Mouse (Mus musculus) CD8-positive naive resting alpha-beta T cell, adult 57 days (primary cell): ENCODE results near the gene Flii. TPM values are rescaled to one million over a fixed set of nuclear protein-coding genes. Genes with fewer than 3 reads are reported as not detected.

Experiments used
- total RNA-seq: library from RNA; stranded (reverse); gene quantifications from one replicate; pipeline ENCODE4 v1.2.4, GENCODE M21; 2023

Gene Flii
- 165 TPM for total RNA-seq

DNA sequence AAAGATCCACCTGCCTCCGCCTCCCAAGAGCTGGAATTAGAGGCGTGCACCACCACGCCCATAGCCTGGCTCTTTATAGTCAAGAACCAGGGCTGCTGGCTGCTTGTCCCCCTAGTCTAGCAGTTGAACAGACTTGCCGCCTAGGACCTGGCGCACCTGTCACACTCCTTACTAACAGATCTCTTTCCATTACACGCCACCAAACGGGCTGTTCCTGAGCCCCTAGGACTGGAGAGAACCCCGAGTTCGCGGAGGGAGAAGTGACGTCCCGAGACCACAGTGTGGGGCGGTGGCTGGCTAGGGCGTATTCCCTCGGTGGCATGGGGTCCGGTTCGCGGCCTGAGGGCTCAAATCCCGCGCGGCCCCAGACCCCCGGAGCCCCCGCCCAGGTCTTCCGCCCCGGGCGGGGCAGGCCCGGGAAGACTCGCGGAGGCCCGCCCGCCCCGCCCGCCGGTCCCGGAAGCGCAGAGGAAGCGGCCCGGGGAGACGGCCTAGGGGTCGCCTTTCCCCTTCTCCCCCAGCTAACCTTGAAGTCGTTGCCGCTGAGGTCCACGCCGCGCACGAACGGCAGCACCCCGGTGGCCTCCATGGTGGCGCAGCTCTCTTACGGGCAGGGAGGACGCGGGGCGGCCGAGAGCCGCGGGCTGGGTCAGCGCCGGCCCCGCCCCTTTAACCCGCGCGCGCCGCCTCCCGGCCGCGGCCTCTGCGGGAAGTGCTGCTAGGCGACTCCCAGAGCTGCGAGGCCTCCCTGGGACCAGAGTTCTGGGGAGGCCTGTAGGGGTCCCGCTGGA, at the start of gene Flii:
Flii (minus strand) TSS at position 663 of the 791 bp plus-strand sequence.

GRCm38 (mm10) chr11:60728260-60728761, 1.2 kb upstream of the Flii start, which contains the start of gene Mief2:
Gene Mief2 (plus strand): TSS chr11:60728398.

GRCm38 (mm10) chr11:60699524-60700075, 27.5 kb downstream of the Flii start, which contains the start of gene Llgl1:
Gene Llgl1 (plus strand): TSS chr11:60699723.

Other genes with a start within 250 kb of the Flii start
- gene Alkbh5, start 190.9 kb downstream of the Flii start, total RNA-seq: 58.0 TPM
- 34.1 TPM for gene Llgl1, start 27.5 kb downstream of the Flii start, total RNA-seq
- 16.6 TPM for gene Mief2, start 1.1 kb upstream of the Flii start, total RNA-seq
- gene Top3a, start 50.1 kb upstream of the Flii start, total RNA-seq: 27.6 TPM
- gene Smcr8, start 50.3 kb upstream of the Flii start, total RNA-seq: 87.4 TPM
- gene Shmt1, start 84.5 kb upstream of the Flii start, total RNA-seq: 6.9 TPM
- gene Dhrs7b, start 103.4 kb upstream of the Flii start, total RNA-seq: 11.8 TPM
- 23.5 TPM for gene Tmem11, start 152.0 kb upstream of the Flii start, total RNA-seq
- gene Natd1, start 187.5 kb upstream of the Flii start, total RNA-seq: 8.8 TPM
- gene Map2k3, start 204.8 kb upstream of the Flii start, total RNA-seq: 20.5 TPM